Mouse (Mus musculus) spleen, postnatal 14 days (tissue): ENCODE measurements at regions not wholly inside any gene's neighbourhood (a gene's known extent, or its start where the extent isn't known, plus 50 kb on each side); places are given as distances from the start of the nearest gene placed in this dataset.

ENCODE experiments used
- DNase-seq, 2 experiments: peaks; one replicate each; pipeline ENCODE4 v3.0.0; 2021 to 2022; ENCODE audit warnings: low spot score in 2 of 2

GRCm38 (mm10) chr10:42094274-42095000 is 76.2 kb upstream of the Armc2 start:
- no peak for DNase-seq

DNA sequence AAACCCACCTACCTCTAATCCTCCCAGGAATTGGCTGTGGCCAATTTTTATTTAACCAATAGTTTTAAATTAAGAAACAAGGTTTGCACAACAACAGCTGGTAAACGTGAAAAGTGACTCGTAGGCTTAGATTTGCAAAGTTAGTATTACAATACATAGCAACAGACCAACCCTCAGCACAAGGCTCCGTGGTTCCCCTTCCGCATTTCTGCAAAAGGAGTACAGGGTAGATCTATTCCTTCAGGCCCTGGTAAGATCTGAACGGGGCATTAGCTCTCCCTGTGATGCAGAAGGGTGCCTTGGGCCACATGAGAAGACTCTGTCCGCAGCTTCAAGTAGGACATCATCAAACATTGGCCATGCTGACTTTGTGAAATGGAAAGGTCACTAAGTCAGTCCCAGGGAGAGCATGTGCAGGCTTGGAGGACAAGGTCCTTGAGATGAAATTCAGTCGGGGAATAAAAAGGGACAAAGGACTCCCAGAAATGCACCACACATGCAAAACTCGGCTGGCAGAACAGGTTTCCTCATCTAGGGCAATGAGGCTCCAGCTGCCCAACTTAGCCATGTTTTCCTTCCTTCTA is 75.0 kb upstream of the Armc2 start:
- DNase-seq, result no peak

DNA sequence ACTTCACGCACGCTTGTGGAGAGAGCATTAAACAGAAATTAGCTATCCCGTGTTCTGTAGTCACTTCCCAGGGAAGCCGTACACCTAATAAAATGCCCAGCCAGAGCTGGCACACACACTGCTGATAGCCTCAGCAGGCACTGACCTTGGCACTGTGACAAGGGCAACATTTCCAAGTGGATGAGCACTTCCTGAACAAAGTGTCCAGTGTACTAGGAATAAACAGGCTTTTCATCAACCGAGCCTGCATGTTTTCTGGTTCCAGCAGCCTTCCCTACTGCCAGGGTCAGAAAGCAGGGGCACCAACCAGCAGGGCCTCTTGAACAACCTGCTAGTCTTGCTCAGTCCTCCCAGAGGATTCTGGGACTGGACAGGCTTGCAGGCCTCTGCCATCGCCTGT is 74.3 kb upstream of the Armc2 start:
- no peak for DNase-seq

- DNase-seq, result no peak
Measured at GRCm38 (mm10) chr10:42091546-42092168, 73.4 kb upstream of the Armc2 start.

- DNase-seq, result no peak
Measured at GRCm38 (mm10) chr10:42090806-42091205, 72.6 kb upstream of the Armc2 start.

DNA sequence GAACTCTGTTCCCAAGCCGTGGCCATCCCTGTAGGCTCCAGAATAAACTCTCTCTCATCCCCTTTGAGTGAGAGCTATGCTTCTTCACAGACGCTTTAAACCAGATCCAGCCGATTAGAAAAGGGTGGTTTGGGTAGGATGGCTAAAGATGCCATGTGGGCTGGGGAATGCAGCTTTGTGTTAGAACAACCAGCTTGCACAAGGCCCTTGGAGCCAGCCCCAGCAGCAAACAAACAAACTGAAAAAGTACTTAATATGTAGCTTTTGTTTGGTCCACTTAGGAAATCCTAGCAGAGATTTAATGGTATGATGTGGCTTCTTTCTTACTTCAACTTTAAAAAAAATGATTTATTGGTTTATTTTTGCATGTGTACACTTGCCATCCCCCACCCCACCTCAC is 71.9 kb upstream of the Armc2 start:
- DNase-seq, result no peak

DNA sequence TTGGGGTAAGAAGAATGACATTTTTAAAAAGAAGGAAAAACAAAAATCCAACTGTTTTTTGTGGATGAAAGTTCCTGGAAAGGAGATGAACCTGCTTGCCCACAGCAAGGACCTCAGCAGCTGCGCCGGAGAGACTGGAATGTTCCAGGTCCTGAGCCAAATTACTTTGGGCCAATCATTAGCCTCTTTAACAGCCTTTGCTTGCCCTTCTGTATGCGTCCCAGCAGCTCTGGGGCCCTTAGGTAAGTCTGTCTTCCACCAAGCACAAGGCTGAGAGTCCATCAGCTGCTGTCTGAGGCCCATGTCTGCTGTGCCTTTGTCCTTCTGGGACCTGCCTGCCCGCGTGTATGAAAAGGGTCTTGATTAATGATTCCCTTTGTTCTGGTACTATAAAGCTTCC is 71.4 kb upstream of the Armc2 start:
- DNase-seq, result no peak

DNA sequence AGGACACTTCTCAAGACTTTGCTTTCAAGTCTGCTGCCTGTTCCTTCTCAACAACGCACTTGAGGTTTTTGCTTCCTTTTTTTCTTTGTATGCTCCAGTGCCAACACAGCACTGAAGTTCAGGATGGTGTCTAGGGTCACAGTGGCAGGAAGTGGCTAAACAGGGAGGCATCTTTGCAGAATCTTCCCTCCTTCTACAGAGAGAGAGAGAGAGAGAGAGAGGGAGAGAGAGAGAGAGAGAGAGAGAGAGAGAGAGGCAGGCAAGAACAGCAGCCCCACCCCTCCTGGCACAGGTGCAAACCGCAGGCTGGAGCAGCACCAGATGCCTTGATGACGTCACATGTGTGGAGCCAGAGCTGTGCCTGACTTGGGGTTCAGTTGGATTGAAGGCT is 71.0 kb upstream of the Armc2 start:
- DNase-seq, result peak in 1 of 2 experiments; percentile 15

DNA sequence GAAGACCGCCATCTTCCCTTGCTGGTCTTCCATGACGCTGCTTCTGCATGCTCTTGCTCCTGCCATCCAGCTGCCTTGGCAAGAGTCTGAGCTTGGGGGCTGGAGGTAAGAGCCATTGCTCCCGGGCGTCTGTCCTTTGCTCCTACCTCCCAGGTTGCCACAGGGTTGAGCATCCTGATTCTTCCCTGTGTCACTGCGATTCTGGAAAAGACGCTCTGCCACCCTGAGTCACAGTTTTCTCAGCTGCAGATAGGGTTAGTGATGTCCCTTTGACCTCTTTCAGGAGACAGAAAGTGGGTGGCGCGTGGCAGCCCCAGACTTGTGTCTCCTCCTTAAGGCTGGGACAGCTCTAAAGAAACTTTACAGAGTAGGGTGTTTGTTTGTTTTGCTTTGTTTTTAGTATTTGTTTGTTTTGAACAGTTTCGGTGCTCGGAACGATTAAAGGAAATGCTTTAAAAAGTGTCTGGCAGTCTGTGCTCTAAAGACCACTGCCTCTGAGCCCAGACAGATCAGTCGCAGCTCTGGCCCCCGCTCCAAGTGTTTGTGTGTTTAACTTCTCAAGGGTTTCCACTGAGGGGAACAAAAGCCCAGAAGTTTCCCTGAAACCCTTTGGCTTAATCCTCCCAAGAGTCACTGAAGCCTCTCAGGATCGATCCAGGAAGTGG is 70.5 kb upstream of the Armc2 start:
- no peak for DNase-seq

GRCm38 (mm10) chr10:42087906-42088305 is 69.7 kb upstream of the Armc2 start:
- no peak for DNase-seq

GRCm38 (mm10) chr10:42086691-42087090 is 68.4 kb upstream of the Armc2 start:
- no peak for DNase-seq

- DNase-seq, result no peak
Measured at GRCm38 (mm10) chr10:42085295-42085694, 67.1 kb upstream of the Armc2 start.

- DNase-seq, result no peak
Measured at GRCm38 (mm10) chr10:42082227-42082840, 64.1 kb upstream of the Armc2 start.

DNA sequence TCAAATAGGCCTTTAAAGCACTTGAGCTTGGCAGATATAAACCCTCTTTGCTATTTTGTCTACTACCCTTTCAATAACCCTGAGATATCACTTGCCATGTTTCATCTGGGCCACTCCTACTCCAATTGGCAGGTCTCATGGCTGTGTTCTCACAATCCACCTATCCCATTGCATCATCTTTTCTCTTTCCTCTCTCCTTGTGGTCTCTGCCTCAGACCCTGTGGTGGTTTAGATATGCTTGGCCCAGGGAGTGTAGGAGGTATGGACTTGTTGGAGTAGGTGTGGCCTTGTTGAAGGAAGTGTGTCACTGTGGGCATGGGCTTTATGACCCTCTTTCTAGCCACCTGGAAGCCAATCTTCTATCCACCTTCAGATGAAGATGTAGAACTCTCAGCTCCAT is 61.5 kb upstream of the Armc2 start:
- DNase-seq, result no peak

- DNase-seq, result no peak
Measured at GRCm38 (mm10) chr10:42076711-42077110, 58.5 kb upstream of the Armc2 start.

DNA sequence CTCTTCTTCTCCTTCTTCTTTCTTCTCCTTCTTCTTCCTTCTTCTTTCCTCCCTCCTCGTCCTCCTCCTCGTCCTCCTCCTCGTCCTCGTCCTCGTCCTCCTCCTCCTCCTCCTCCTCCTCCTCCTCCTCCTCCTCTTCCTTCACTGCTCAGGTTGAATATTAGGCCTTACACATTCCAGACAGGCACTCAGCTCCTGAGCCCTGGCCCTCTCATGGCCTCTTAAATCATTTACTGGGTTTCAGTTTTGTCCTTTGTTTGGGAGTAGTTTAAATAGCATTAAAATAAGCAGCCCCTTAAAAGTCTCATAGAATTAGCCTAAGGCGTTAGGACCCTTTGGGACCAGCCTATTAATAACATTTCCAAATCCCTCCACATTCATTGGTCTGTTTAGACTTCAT is 57.3 kb upstream of the Armc2 start:
- no peak for DNase-seq

- DNase-seq, result no peak
Measured at GRCm38 (mm10) chr10:42072758-42073157, 54.5 kb upstream of the Armc2 start.

GRCm38 (mm10) chr10:42072131-42072530 is 53.9 kb upstream of the Armc2 start:
- no peak for DNase-seq

DNA sequence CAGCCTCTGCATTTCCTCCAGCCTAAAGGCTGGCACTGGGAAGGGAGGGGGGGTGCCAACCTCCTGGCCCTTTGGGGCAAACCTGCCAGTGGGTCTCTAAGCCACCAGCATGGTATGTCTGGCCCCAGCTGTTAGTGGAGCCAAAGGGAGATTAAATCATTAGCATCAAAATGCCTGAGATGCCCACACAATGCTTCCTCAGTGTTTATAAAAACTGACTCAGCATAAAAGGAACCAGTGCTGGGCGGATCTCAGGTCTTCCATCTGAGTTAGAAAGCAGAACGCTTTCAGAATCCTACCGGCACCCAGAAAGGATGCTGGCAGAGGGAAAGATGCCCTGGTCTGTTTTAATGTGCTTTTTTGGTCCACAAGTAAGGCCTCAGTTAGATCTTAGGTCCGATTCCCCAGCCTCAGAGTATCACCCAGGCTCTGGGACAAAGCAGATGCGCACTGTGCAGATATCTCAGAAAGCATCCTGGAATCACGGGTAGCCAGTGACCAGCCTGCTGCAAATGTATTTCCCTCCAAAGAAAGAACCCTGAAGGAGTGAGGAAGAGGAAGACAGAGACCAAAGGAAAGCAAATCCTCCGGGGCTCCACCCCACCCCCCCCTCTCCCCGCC is 53.3 kb upstream of the Armc2 start:
- no peak for DNase-seq

GRCm38 (mm10) chr10:42070611-42071403 is 52.6 kb upstream of the Armc2 start:
- no peak for DNase-seq

- no peak for DNase-seq
Measured at GRCm38 (mm10) chr10:42069751-42070150, 51.5 kb upstream of the Armc2 start.
